In the genomic region with DNA sequence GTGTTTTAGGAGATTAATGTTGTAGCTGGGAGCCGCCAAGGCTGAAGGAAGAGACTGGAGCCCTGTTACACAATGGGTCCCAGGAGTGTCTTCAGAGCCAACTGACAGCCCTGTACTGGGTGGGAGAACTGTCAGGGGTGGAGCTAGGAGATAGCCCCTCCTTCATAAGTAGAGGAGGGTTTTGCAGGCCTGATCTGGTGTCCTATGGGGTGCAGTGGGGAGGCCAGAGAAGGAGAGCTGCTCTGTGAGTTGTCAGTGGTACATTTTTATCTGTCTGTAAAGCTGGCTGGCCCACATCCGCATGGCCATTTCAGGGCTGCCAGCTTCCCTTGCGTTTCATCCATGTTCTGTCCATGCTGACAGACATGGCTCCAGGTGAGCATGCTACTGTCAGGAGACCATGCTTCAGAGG, we compare ENCODE assay signal across 8 mouse cellular contexts. TPM values are rescaled to one million over a fixed set of nuclear protein-coding genes. Genes with fewer than 3 reads are reported as not detected.
DNase-seq lines count a peak whose midpoint lies in the region; ATAC-seq and TF ChIP-seq lines count a peak whose summit lies in the region.

No protein-coding gene starts in this region.

- H3K27ac ChIP-seq in kidney, embryonic 16.5 days (ENCODE audit: low read length), result peak overlapping the region; percentile 39; the same call in 1 of the 2 replicates
- 0 out of 2 replicates have a peak overlapping the region, but pooled peaks have one; percentile 7 for H3K27ac ChIP-seq in embryonic facial prominence, embryonic 14.5 days (replicated peaks; ENCODE audit: low read depth, low read length)
- peak overlapping the region; percentile 37; the same call in 1 of the 2 replicates for H3K27ac ChIP-seq in intestine, embryonic 15.5 days
- peak overlapping the region; percentile 69; the same call in 1 of the 2 replicates for H3K27ac ChIP-seq in midbrain, embryonic 15.5 days
- no peak overlapping the region for H3K27ac ChIP-seq in thymus, adult 2 months (ENCODE audit: control insufficient read depth, insufficient read depth, low read length)

- ATAC-seq in kidney, embryonic 16.5 days (ENCODE audit: low FRiP score, low TSS enrichment), result no peak; the same call in 1 of the 2 replicates
- no peak; the same call in 1 of the 2 replicates for ATAC-seq in embryonic facial prominence, embryonic 14.5 days (ENCODE audit: low read depth)
- peak; percentile 27; the same call in 1 of the 2 replicates for ATAC-seq in intestine, embryonic 15.5 days
- no peak for ATAC-seq in midbrain, embryonic 15.5 days (replicated peaks)
- ATAC-seq in cerebellum, adult (ENCODE audit: insufficient number of reproducible peaks, low FRiP score, low TSS enrichment), result no peak

- no peak for TF ChIP-seq POLR2A in thymus, adult 2 months (IDR thresholded peaks at IDR 0.05; ENCODE audit: control insufficient read depth, extremely low read depth, insufficient read depth, low read length, poor library complexity)

- peaks cover 97% of the 10 kb centered on the region for H3K4me1 ChIP-seq in kidney, embryonic 16.5 days (ENCODE audit: insufficient read depth, low read length)
- H3K4me1 ChIP-seq in embryonic facial prominence, embryonic 14.5 days (ENCODE audit: control insufficient read depth, insufficient read depth, low read length), result peaks cover 45% of the 10 kb centered on the region
- peaks cover 91% of the 10 kb centered on the region for H3K4me1 ChIP-seq in intestine, embryonic 15.5 days (replicated peaks)
- H3K4me1 ChIP-seq in midbrain, embryonic 15.5 days, result peaks cover 99% of the 10 kb centered on the region
- peaks cover 70% of the 10 kb centered on the region for H3K4me1 ChIP-seq in thymus, adult 2 months (replicated peaks; ENCODE audit: control insufficient read depth, insufficient read depth, low read length)

- H3K36me3 ChIP-seq in kidney, embryonic 16.5 days (ENCODE audit: insufficient read depth, low read length), result no peaks in the 10 kb centered on the region
- 0 out of 2 replicates have a peak, but pooled peaks cover 11% of the 10 kb centered on the region for H3K36me3 ChIP-seq in embryonic facial prominence, embryonic 14.5 days (ENCODE audit: control insufficient read depth, insufficient read depth, low read length)
- no peaks in the 10 kb centered on the region for H3K36me3 ChIP-seq in intestine, embryonic 15.5 days
- H3K36me3 ChIP-seq in midbrain, embryonic 15.5 days (replicated peaks), result no peaks in the 10 kb centered on the region
- H3K36me3 ChIP-seq in thymus, adult 2 months (ENCODE audit: control insufficient read depth, insufficient read depth, low read length), result no peaks in the 10 kb centered on the region

- H3K27me3 ChIP-seq in kidney, embryonic 16.5 days (ENCODE audit: insufficient read depth, low read length), result no peaks in the 10 kb centered on the region
- H3K27me3 ChIP-seq in embryonic facial prominence, embryonic 14.5 days (replicated peaks; ENCODE audit: control insufficient read depth, insufficient read depth, low read length), result no peaks in the 10 kb centered on the region
- H3K27me3 ChIP-seq in intestine, embryonic 15.5 days (replicated peaks), result no peaks in the 10 kb centered on the region
- no peaks in the 10 kb centered on the region for H3K27me3 ChIP-seq in midbrain, embryonic 15.5 days (replicated peaks)
- no peaks in the 10 kb centered on the region for H3K27me3 ChIP-seq in thymus, adult 2 months (ENCODE audit: control insufficient read depth, insufficient read depth, low read length)

- H3K9me3 ChIP-seq in kidney, embryonic 16.5 days (ENCODE audit: low read length), result no peaks in the 10 kb centered on the region
- no peaks in the 10 kb centered on the region for H3K9me3 ChIP-seq in embryonic facial prominence, embryonic 14.5 days (ENCODE audit: control insufficient read depth, low read length)
- H3K9me3 ChIP-seq in intestine, embryonic 15.5 days, result no peaks in the 10 kb centered on the region
- H3K9me3 ChIP-seq in midbrain, embryonic 15.5 days, result no peaks in the 10 kb centered on the region

- H3K4me3 ChIP-seq in kidney, embryonic 16.5 days (ENCODE audit: low read length), result no peak overlapping the region
- H3K4me3 ChIP-seq in embryonic facial prominence, embryonic 14.5 days (ENCODE audit: low read depth, low read length), result no peak overlapping the region
- H3K4me3 ChIP-seq in intestine, embryonic 15.5 days (replicated peaks), result no peak overlapping the region
- no peak overlapping the region for H3K4me3 ChIP-seq in midbrain, embryonic 15.5 days
- no peak overlapping the region for H3K4me3 ChIP-seq in thymus, adult 2 months (ENCODE audit: control insufficient read depth, insufficient read depth, low read length)

- no peak for TF ChIP-seq CTCF in thymus, adult 2 months (IDR thresholded peaks at IDR 0.05; ENCODE audit: borderline replicate concordance, control insufficient read depth, extremely low read depth, insufficient read depth, low read length, poor library complexity)

- no peak for DNase-seq in kidney, adult 9 months
- peak; percentile 40 for DNase-seq in embryonic facial prominence, embryonic 14.5 days (ENCODE audit: low spot score)
- no peak for DNase-seq in right cerebral cortex, postnatal 10 days (ENCODE audit: low spot score in 2 of 2)
- DNase-seq in thymus, adult 2 months, result no peak

- no peak overlapping the region for H3K4me2 ChIP-seq in kidney, embryonic 16.5 days (replicated peaks; ENCODE audit: low read depth, low read length)
- H3K4me2 ChIP-seq in embryonic facial prominence, embryonic 14.5 days (ENCODE audit: low read depth, low read length), result no peak overlapping the region
- no peak overlapping the region for H3K4me2 ChIP-seq in intestine, embryonic 15.5 days (replicated peaks)
- no peak overlapping the region for H3K4me2 ChIP-seq in midbrain, embryonic 15.5 days

- 61% methylated on average over 3 of the region's 3 CpGs for WGBS in kidney, embryonic 16.5 days
- WGBS in embryonic facial prominence, embryonic 14.5 days, result 73% methylated on average over 3 of the region's 3 CpGs
- 56% methylated on average over 3 of the region's 3 CpGs for WGBS in intestine, embryonic 15.5 days
- WGBS in midbrain, embryonic 15.5 days, result 79% methylated on average over 3 of the region's 3 CpGs
- WGBS in thymus, adult 2 months, result 86% methylated on average over 3 of the region's 3 CpGs

- no peak overlapping the region for H3K9ac ChIP-seq in kidney, embryonic 16.5 days (replicated peaks; ENCODE audit: low read length)
- H3K9ac ChIP-seq in embryonic facial prominence, embryonic 14.5 days (ENCODE audit: low read depth, low read length), result no peak overlapping the region
- H3K9ac ChIP-seq in intestine, embryonic 15.5 days, result no peak overlapping the region
- no peak overlapping the region for H3K9ac ChIP-seq in midbrain, embryonic 15.5 days

RNA-seq across cellular contexts. Expression of a gene that starts 20.9 kb away (rescaled TPM):
- 36.0 and 46.6 TPM in 2 replicates for polyA plus RNA-seq in kidney, embryonic 16.5 days (2015; fragmentation: Nextera tagmentation; extraction: Ambion mirVana)
- 31.3 and 36.6 TPM in 2 replicates for polyA plus RNA-seq in embryonic facial prominence, embryonic 14.5 days (2014; fragmentation: Nextera tagmentation; extraction: Ambion mirVana)
- 26.3 and 28.0 TPM in 2 replicates for polyA plus RNA-seq in intestine, embryonic 15.5 days (2015; fragmentation: Nextera tagmentation; extraction: Ambion mirVana)
- 77.3 and 78.8 TPM in 2 replicates for polyA plus RNA-seq in midbrain, embryonic 15.5 days (2015; fragmentation: Nextera tagmentation; extraction: Ambion mirVana)
- polyA plus RNA-seq in thymus, adult 2 months (2012; rRNA removed), result 58.9 and 93.6 TPM in 2 replicates
